Mouse (Mus musculus) gastrocnemius, postnatal 14 days (tissue): Measurements from ENCODE around the gene Fgfr2. TPM values are rescaled to one million over a fixed set of nuclear protein-coding genes. Genes with fewer than 3 reads are reported as not detected.

ENCODE experiments used
- DNase-seq: peaks from one replicate; pipeline ENCODE4 v3.0.0; 2021; ENCODE audit warnings: mixed read lengths
- intact Hi-C: fragments of 180-260 bp; cut with DNase I; formaldehyde crosslinking; loops from one replicate; pipeline ENCODE4 v1.15.1; 2025; ENCODE audit warnings: low total_unique reads
- total RNA-seq, 2 experiments: library from RNA; stranded (reverse); gene quantifications; 2 replicates each; pipeline ENCODE4 v1.2.3; 2021

Fgfr2 gene
- total RNA-seq, 2 experiments from 2014 or later: 1.2 to 1.8 TPM

DNA sequence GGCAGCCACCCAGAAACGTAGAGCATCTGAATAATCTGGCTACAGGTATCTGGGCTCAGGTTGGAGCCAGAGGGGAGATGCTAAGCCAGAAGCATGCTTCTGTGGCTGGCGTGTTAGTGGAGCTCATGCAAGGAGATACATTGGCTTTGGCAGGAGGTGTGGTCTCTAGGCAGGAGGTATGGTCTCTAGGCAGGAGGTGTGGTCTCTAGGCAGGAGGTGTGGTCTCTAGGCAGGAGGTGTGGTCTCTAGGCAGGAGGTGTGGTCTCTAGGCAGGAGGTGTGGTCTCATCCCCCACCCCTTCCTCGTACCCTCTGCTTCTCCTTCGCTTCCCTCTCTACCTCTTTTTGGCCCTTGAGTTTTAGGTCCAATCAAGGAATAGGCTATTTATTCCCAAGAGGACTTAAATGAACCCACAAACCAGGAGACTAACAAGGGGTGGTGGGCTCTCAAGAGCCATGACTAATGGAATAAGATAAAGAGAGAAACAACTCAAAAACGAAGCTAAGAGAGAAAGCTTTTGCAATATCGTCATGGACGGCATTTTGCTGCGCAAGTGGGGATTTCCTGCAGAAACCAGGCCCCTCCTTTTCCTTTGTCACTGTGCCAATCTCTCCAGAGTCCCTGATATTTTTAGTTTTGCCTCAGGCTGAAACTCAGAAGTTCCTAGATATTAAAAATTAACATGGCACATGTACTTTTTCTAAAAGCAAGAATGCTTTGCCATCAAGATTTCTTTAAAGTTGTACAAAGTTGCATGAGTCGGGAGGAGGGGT is 775.7 kb downstream of the Fgfr2 start:
- no peak for DNase-seq
- intact Hi-C loops: no loop called here

GRCm38 (mm10) chr7:132345526-132346070 is 777.6 kb downstream of the Fgfr2 start:
- intact Hi-C loops: no loop called here
- DNase-seq: no peak

- no peak for DNase-seq
- intact Hi-C loops: no loop called here
Measured at GRCm38 (mm10) chr7:132344606-132345005, 778.5 kb downstream of the Fgfr2 start.

DNA sequence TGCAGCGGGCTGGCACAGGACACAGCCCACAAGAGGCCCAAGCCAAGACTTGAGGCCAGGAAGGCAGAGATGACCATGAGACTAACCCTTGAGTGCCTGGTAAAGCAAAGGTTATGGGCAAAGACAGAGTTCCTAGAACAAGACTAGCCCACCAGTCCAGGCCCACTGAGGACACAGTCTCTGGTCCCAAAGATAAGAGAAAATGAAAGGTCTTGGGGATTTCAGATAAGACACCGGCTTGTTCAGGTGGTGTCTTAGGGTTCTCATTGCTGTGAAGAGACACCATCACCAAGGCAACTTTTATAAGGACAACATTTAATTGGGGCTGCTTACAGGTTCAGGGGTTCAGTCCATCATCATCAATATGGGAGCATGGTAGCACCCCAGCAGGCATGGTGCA is 779.2 kb downstream of the Fgfr2 start:
- no peak for DNase-seq
- intact Hi-C loops: no loop called here

GRCm38 (mm10) chr7:132343146-132343545 is 780.0 kb downstream of the Fgfr2 start:
- DNase-seq: no peak

DNA sequence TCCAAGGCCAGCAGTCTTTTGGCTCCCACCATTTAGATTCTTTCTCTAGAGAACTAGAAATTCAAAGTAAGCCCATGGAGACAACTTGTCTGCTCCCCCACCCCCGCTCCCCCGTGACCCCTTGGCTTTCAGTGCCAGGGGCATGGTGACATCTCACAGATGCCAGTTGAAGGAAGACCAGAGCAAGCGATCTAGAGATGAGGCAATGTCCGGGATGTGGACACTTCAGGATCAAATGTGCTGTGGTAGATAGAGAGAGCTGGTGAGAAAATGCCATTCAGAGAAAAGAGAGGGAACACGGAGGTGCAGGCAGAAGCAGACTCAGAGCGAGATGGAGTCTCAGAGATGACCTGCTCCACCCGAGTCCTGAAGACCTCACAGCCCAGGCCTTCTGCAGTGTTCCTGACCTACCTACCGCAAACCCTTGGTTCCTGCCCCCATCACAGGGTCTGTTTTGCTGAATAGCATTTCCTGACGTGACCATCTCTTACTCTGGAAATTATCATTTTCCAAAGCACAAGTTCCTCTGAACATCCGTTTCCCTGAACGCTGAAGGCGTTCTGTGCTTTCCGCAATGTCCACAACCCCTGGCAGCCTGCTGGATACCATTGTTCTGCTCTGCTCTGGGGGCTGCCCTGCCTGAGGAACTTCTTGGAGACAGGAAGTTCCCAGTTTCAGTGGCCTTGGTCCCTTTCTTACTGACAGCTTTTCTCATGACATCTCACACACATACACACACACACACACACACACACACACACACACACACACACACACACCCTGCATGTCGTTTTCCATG is 783.9 kb downstream of the Fgfr2 start:
- no peak for DNase-seq
- intact Hi-C loops: no loop called here

More at GRCm38 (mm10) chr7:132343146-132343545, 780.0 kb downstream of the Fgfr2 start:
- intact Hi-C loops: no loop called here

- no peak for DNase-seq
- intact Hi-C loops: no loop called here
Measured at GRCm38 (mm10) chr7:132338350-132338749, 784.8 kb downstream of the Fgfr2 start.

GRCm38 (mm10) chr7:132337268-132337917 is 785.8 kb downstream of the Fgfr2 start:
- DNase-seq: no peak
- intact Hi-C loops: no loop called here

- no peak for DNase-seq
- intact Hi-C loops: no loop called here
Measured at GRCm38 (mm10) chr7:132336781-132337180, 786.4 kb downstream of the Fgfr2 start.

DNA sequence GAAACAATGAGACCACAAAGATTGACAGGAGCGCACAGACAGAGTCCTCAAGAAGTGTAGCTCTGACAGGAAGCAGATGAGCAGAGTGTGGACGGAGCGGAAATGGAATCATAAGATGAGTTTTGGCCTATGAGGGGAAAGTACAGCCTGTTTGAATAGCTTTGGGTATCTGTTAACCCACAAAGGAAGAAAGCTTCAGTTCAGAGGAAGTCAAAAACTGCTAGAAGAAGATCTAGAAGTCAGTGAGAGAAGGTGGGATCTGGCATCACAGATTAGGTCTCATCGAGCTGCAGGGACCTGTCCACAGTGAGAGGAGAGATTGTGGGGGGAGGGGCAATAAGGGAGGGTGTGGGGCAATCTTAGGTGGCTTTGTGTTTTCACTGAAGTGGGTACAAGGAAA is 787.8 kb downstream of the Fgfr2 start:
- no peak for DNase-seq
- intact Hi-C loops: no loop called here

GRCm38 (mm10) chr7:132333078-132333477 is 790.1 kb downstream of the Fgfr2 start:
- intact Hi-C loops: no loop called here
- no peak for DNase-seq

DNA sequence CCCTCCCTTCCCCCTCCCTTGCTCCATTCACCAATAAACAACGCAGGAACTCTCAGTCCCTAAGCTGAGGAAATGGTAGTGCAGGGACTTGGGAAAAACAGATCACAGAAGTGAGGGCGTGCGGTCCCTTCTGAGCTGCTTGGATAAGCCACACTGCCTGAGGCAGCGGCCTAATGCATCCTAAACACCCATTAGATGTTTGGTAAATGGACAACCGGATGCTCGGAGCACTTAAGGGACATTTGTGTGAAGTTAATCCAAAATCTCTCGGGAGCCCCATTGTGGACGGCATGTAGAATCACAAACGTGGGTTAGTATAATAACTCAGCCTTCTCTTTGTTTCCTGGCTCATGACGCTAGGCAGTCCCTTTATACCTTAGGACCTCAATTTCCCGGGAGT is 791.0 kb downstream of the Fgfr2 start:
- intact Hi-C loops: no loop called here

GRCm38 (mm10) chr7:132330179-132330578 is 793.0 kb downstream of the Fgfr2 start:
- intact Hi-C loops: no loop called here
- no peak for DNase-seq

More for the DNA sequence above, 791.0 kb downstream of the Fgfr2 start:
- no peak for DNase-seq

DNA sequence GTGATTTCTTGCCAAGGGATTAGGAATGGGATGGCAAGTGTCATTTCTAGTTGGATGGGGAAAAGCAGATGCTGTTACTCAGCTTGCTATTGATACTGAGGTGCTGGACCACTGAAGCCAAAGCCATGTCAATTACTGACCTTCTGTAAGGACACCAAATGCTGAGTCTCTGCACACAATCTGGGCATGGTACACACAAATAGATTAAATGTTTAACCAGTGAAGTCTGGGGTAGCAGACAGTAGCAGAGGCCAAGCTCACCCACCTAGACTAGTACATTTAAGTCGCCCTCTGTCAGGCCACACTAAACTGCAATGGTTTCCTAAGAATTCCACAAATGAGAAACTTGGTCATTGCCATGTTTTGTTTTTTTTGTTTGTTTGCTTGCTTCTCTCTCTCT is 794.5 kb downstream of the Fgfr2 start:
- intact Hi-C loops: loop anchor here (10.0 kb wide), 1 partner anchor 216 kb away; no protein-coding TSS in a partner anchor
- no peak for DNase-seq

DNA sequence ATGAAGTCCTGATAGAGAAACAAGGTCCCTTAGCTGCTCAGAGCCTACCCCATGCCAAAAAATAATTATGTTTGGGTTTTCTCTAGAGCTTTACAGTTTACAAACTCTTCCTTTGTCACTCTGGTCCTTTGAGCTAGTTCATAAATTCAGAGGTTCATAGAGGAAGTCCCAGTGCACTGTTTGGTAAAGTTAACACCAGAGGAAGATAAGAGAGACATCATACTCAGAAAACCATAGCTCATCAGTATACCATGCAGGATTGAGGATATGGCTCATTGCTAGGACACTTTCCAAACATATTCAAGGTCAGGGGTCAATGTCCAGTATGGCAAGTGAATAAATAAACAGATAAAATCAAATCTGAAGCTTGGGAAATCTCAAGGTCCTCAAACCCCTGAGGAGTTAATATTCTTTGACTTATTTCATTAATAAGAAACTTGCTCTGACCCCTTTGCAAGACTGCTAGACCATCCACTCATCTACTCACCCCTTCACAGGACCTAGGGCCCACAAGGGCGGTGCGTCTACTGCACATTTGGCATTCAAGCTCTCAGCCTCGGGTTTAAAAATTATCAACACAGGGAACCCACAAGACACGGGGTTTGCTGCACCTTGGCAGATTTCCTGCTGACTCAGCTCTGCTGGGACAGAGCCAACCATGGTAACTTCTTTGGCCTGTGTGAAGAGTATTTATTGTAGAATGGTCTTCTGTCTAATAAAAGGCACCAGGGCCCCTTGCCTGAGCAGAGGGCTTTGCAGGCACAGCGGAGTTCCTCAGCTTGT is 797.4 kb downstream of the Fgfr2 start:
- peak; percentile 49 for DNase-seq
- intact Hi-C loops: loop anchor here (10.0 kb wide), 1 partner anchor 219 kb away; no protein-coding TSS in a partner anchor

GRCm38 (mm10) chr7:132323430-132323829 is 799.7 kb downstream of the Fgfr2 start:
- DNase-seq: no peak
- intact Hi-C loops: loop anchor here (10.0 kb wide), 1 partner anchor 221 kb away; no protein-coding TSS in a partner anchor

- intact Hi-C loops: loop anchor here (10.0 kb wide), 1 partner anchor 223 kb away; no protein-coding TSS in a partner anchor
- DNase-seq: no peak
Measured at GRCm38 (mm10) chr7:132321392-132321958, 801.7 kb downstream of the Fgfr2 start.

- DNase-seq: peak; percentile 29
- intact Hi-C loops: loop anchor here (2.0 to 5.0 kb wide), 2 partner anchors 90 to 156 kb away; no protein-coding TSS in a partner anchor
Measured at GRCm38 (mm10) chr7:132317036-132317541, 806.1 kb downstream of the Fgfr2 start, which contains the start of gene Chst15. TSS of gene Chst15 (minus strand) at chr7:132317228.
